Mouse (Mus musculus) lung, embryonic 14.5 days (tissue): ENCODE measurements at regions not wholly inside any gene's neighbourhood (a gene's known extent, or its start where the extent isn't known, plus 50 kb on each side); places are given as distances from the start of the nearest gene placed in this dataset.

Experiments used
- ATAC-seq: fragments of 200-750 bp; cut with Nextera tagmentation; 2 replicates; pipeline ENCODE4 v1.8.0; 2017; ENCODE audit warnings: mild to moderate bottlenecking, moderate TSS enrichment, moderate library complexity; ENCODE audit not compliant: insufficient read depth
- DNase-seq: peaks from one replicate; pipeline ENCODE4 v3.0.0-alpha.2; 2015
- H3K27ac ChIP-seq: fragments of 300-500 bp; sonication (generic); 2 replicates; pipeline ENCODE4 v1.5.1; 2014; ENCODE audit warnings: low read depth, mild to moderate bottlenecking, moderate library complexity
- H3K27me3 ChIP-seq: fragments of 300-500 bp; sonication (generic); 2 replicates; pipeline ENCODE4 v1.6.1; 2014; ENCODE audit warnings: low read length, control low read depth; ENCODE audit not compliant: insufficient read depth
- H3K36me3 ChIP-seq: fragments of 300-500 bp; sonication (generic); 2 replicates; pipeline ENCODE4 v1.6.1; 2014; ENCODE audit warnings: control low read depth; ENCODE audit not compliant: insufficient read depth
- H3K4me1 ChIP-seq: fragments of 300-500 bp; sonication (generic); 2 replicates; pipeline ENCODE4 v1.6.1; 2014; ENCODE audit warnings: antibody characterized with exemption, control low read depth; ENCODE audit not compliant: insufficient read depth
- H3K4me2 ChIP-seq: fragments of 300-500 bp; sonication (generic); 2 replicates; pipeline ENCODE4 v1.6.1; 2014; ENCODE audit warnings: mild to moderate bottlenecking
- H3K4me3 ChIP-seq: fragments of 300-500 bp; sonication (generic); 2 replicates; pipeline ENCODE4 v1.5.1; 2014; ENCODE audit warnings: low read depth, low read length
- H3K9ac ChIP-seq: fragments of 300-500 bp; sonication (generic); 2 replicates; pipeline ENCODE4 v1.6.1; 2014
- H3K9me3 ChIP-seq: fragments of 300-500 bp; sonication (generic); 2 replicates; pipeline ENCODE4 v1.6.1; 2016; ENCODE audit warnings: low read depth, low read length, control low read depth
- CTCF ChIP-seq: IDR thresholded peaks from 2 replicates; pipeline ENCODE4 v1.5.1; 2016; ENCODE audit warnings: antibody characterized with exemption, low read depth
- WGBS: fragments of 180-500 bp; shearing (Covaris S2); extraction: QIAGEN DNeasy Blood & Tissue Kit; methylation state at CpG from one replicate; pipeline ENCODE4 v1.1.7; 2014; 5-methylcytosine and 5-hydroxymethylcytosine counted together
- microRNA counts: library from miRNA; unstranded; fragments of <30 nt; microRNA quantifications from one replicate; lab custom pipeline; 2016
- microRNA-seq: library from miRNA; unstranded; fragments of <30 nt; microRNA quantifications from one replicate; pipeline ENCODE4, GENCODE M21; 2016; ENCODE audit warnings: borderline number of aligned reads

GRCm38 (mm10) chrX:105413351-105413750 is 86.2 kb upstream of the Cypt2 start:
- H3K9me3 ChIP-seq, result no peaks in the 10 kb centered on the region
- DNase-seq (peak; percentile 2), ATAC-seq (no peak)
- H3K9ac ChIP-seq, result no peak overlapping the region
- no peak overlapping the region for H3K4me2 ChIP-seq
- H3K36me3 ChIP-seq, result no peaks in the 10 kb centered on the region
- H3K27me3 ChIP-seq, result no peaks in the 10 kb centered on the region
- TF ChIP-seq CTCF, result no peak
- no peak overlapping the region for H3K4me3 ChIP-seq
- no peak overlapping the region for H3K27ac ChIP-seq
- no peaks in the 10 kb centered on the region for H3K4me1 ChIP-seq
- WGBS, result 43% methylated on average over 5 of the region's 5 CpGs

GRCm38 (mm10) chrX:105420976-105421375 is 78.6 kb upstream of the Cypt2 start:
- Histone ChIP-seq H3K27ac (no peak overlapping the region), H3K4me3 (no peak overlapping the region), H3K9ac (no peak overlapping the region), H3K36me3 (no peaks in the 10 kb centered on the region), H3K4me2 (no peak overlapping the region), H3K4me1 (no peaks in the 10 kb centered on the region), H3K27me3 (no peaks in the 10 kb centered on the region), H3K9me3 (no peaks in the 10 kb centered on the region)
- TF ChIP-seq CTCF, result no peak
- ATAC-seq, result peak; percentile 94
- DNase-seq, result peak; percentile 80
- whole genome bisulfite sequencing, result 27% methylated on average over 3 of the region's 3 CpGs

MicroRNAs encoded in the stretch of these regions (microRNA counts, 519-probe panel; counts per million panel counts)
- microRNA mmu-miR-325 (lab: Ali Mortazavi, UCI), result 30.5 counts per million

Small RNA genes in the stretch of these regions (microRNA-seq; reads per million reads assigned to microRNA genes)
- 10.2 reads per million, percentile 24 among the genes with 10 or more reads in this experiment for gene Mir325
